Mouse (Mus musculus): ENCODE data around the gene Gm3558.
"Not testable (repeated sequence)": the region's sequence is repeated elsewhere in the genome, so short reads cannot be mapped to it uniquely, and the experiment has no call there.

Gm3558 gene

GRCm38 (mm10) chr14:7568382-7568781, at the start of gene Gm3558:
Gene Gm3558 (minus strand): TSS chr14:7568566.
- not testable (repeated sequence) for DNase-seq (ENCODE audit: low spot score)

- DNase-seq (ENCODE audit: low spot score) = not testable (repeated sequence)
These were observed 27.1 kb upstream of the Gm3558 start, which contains the start of gene Gm10338 for GRCm38 (mm10) chr14:7595492-7595891. Gene Gm10338 (minus strand): TSS chr14:7595592.

- DNase-seq (ENCODE audit: low spot score) = not testable (repeated sequence)
These were observed 476 bp downstream of the Gm3558 start for GRCm38 (mm10) chr14:7567890-7568289.

- not testable (repeated sequence) for DNase-seq (ENCODE audit: low spot score)
These were observed 1.1 kb downstream of the Gm3558 start for GRCm38 (mm10) chr14:7567266-7567665.
